Mouse (Mus musculus) forebrain, postnatal 0 days (tissue): ENCODE data around the gene Slc7a14. TPM values are rescaled to one million over a fixed set of nuclear protein-coding genes. Genes with fewer than 3 reads are reported as not detected.
A peak's percentile ranks its signal among the peaks of the same experiment; 100 is the strongest.

Experiments used
- ATAC-seq: fragments of 200-750 bp; cut with Nextera tagmentation; 2 replicates; pipeline ENCODE4 v1.8.0; 2017; ENCODE audit warnings: mild to moderate bottlenecking, moderate library complexity
- DNase-seq: peaks from one replicate; pipeline ENCODE4 v3.0.0-alpha.2; 2015
- H3K27ac ChIP-seq: fragments of 300-500 bp; sonication (generic); 2 replicates; pipeline ENCODE4 v1.5.1; 2014; ENCODE audit warnings: low read depth, mild to moderate bottlenecking, antibody characterized with exemption, low read length, moderate library complexity, mixed read lengths
- H3K27me3 ChIP-seq: fragments of 300-500 bp; sonication (generic); 2 replicates; pipeline ENCODE4 v1.6.1; 2014; ENCODE audit warnings: mild to moderate bottlenecking, low read length, mixed read lengths; ENCODE audit not compliant: insufficient read depth
- H3K36me3 ChIP-seq: fragments of 300-500 bp; sonication (generic); 2 replicates; pipeline ENCODE4 v1.6.1; 2014; ENCODE audit warnings: mild to moderate bottlenecking, moderate library complexity; ENCODE audit not compliant: insufficient read depth
- H3K4me1 ChIP-seq: fragments of 300-500 bp; sonication (generic); 2 replicates; pipeline ENCODE4 v1.6.1; 2014; ENCODE audit warnings: antibody characterized with exemption; ENCODE audit not compliant: insufficient read depth
- H3K4me2 ChIP-seq: fragments of 300-500 bp; sonication (generic); 2 replicates; pipeline ENCODE4 v1.6.1; 2014; ENCODE audit warnings: low read depth, mild to moderate bottlenecking, moderate library complexity
- H3K4me3 ChIP-seq: fragments of 300-500 bp; sonication (generic); 2 replicates; pipeline ENCODE4 v1.5.1; 2014; ENCODE audit warnings: low read depth, low read length, mixed read lengths
- H3K9ac ChIP-seq: fragments of 300-500 bp; sonication (generic); 2 replicates; pipeline ENCODE4 v1.6.1; 2014; ENCODE audit warnings: mild to moderate bottlenecking
- H3K9me3 ChIP-seq: fragments of 300-500 bp; sonication (generic); 2 replicates; pipeline ENCODE4 v1.6.1; 2016; ENCODE audit warnings: low read length
- CTCF ChIP-seq: sonication (generic); IDR thresholded peaks from 2 replicates; pipeline ENCODE4 v1.5.1; 2016; ENCODE audit warnings: antibody characterized with exemption, control low read depth, low read depth
- WGBS: fragments of 180-500 bp; shearing (Covaris S2); extraction: QIAGEN DNeasy Blood & Tissue Kit; methylation state at CpG from one replicate; pipeline ENCODE4 v1.1.7; 2014; 5-methylcytosine and 5-hydroxymethylcytosine counted together
- polyA plus RNA-seq: library from polyadenylated mRNA; unstranded; fragments of >200 nt; fragmentation: Nextera tagmentation; extraction: Ambion mirVana; gene quantifications from 2 replicates; pipeline ENCODE4 v1.2.1, GENCODE M21; 2015
- total RNA-seq: library from RNA; depleted of rRNA; stranded (reverse); fragments of >200 nt; gene quantifications from 2 replicates; pipeline ENCODE4 v1.2.3, GENCODE M21; 2014; rRNA removed

Slc7a14 gene
- total and polyA plus RNA-seq, 2 experiments from 2014 or later: 5.7 to 20.3 TPM

DNA sequence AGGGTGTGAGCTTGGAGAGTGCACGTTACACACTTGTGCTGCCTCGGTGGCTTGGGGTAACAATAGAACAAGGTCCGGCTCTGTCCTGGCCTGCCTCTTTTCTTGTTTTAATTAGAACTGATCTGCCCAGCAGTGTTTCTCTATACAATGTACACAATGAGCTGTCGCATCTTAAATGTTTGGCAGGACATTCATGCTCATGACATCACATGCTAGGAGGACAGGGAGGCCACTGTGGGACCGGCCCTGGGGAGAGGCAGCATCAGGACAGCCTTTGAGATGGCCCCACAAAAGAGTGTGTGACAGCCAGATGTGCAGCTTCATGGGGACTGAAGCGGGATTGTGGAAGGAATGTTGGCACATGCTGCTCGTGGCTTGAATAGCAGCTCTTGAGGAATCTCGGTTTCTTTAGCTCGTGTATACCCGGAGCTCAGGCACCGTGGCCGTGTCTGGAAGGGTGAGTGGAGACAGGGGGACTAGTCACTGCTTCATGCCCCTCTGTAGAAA lies 143.8 kb downstream of the Slc7a14 start:
- DNase-seq: peak; percentile 25
- 0 out of 2 replicates have a peak overlapping the region, but pooled peaks have one; percentile 6 for H3K4me2 ChIP-seq
- WGBS: 13% methylated on average over 12 of the region's 12 CpGs

DNA sequence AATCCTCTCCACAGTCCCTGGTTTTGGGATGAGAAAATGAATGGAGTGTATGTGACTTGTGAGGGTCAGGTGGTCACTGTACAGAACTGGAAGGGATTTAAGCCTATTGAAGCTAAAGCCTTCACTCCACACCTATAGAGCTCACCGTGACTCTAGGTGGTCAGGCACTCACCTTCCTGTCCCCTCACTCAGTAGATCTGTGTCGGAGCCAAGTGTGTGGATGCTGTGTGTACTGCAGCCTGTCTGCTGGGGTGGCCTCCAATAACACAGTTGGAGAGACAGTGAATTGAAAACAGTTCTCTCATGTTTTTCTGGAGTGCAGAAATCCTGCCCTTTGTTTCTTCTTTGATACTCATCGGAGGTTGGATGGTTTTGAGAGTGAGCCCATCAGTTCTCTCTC lies 144.4 kb downstream of the Slc7a14 start:
- no peaks in the 10 kb centered on the region for H3K4me1 ChIP-seq
- TF ChIP-seq CTCF: no peak
- DNase-seq (no peak), ATAC-seq (peak; percentile 50; the same call in 1 of the 2 replicates)
- H3K9me3 ChIP-seq: no peaks in the 10 kb centered on the region
- 32% methylated on average over 3 of the region's 3 CpGs for WGBS
- H3K4me3 ChIP-seq: no peak overlapping the region
- H3K4me2 ChIP-seq: 0 out of 2 replicates have a peak overlapping the region, but pooled peaks have one; percentile 6
- no peak overlapping the region for H3K9ac ChIP-seq
- no peaks in the 10 kb centered on the region for H3K27me3 ChIP-seq
- no peak overlapping the region for H3K27ac ChIP-seq
- no peaks in the 10 kb centered on the region for H3K36me3 ChIP-seq

More for the DNA sequence above, 143.8 kb downstream of the Slc7a14 start:
- Histone ChIP-seq H3K4me3 (no peak overlapping the region), H3K27me3 (no peaks in the 10 kb centered on the region), H3K4me1 (no peaks in the 10 kb centered on the region), H3K36me3 (no peaks in the 10 kb centered on the region), H3K27ac (no peak overlapping the region), H3K9me3 (no peaks in the 10 kb centered on the region), H3K9ac (no peak overlapping the region)
- no peak for TF ChIP-seq CTCF
- ATAC-seq: peak; percentile 89

DNA sequence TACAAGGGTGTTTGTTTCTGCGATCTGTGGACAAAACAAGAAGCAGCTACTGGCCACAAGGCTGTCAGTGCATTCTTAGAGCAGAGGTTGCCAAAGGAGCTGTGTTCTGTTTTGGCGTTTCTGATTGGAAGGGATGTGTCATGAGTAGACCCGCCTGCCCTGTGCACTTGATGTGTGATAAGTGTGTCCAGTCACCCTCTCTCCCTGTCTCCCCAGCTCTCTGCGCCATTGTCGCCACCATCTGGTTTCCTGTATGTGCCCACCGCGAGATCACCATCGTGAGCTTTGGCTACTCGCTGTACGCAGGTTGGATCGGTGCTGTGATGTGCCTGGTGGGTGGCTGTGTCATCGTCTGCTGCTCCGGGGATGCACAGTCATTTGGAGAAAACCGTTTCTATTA lies 147.3 kb downstream of the Slc7a14 start:
- H3K27ac ChIP-seq: no peak overlapping the region
- no peaks in the 10 kb centered on the region for H3K27me3 ChIP-seq
- 94% methylated on average over 14 of the region's 14 CpGs for WGBS
- H3K36me3 ChIP-seq: no peaks in the 10 kb centered on the region
- ATAC-seq (no peak), DNase-seq (no peak)
- H3K9ac ChIP-seq: no peak overlapping the region
- H3K4me2 ChIP-seq: no peak overlapping the region
- no peak overlapping the region for H3K4me3 ChIP-seq
- TF ChIP-seq CTCF: no peak
- no peaks in the 10 kb centered on the region for H3K4me1 ChIP-seq
- H3K9me3 ChIP-seq: no peaks in the 10 kb centered on the region

DNA sequence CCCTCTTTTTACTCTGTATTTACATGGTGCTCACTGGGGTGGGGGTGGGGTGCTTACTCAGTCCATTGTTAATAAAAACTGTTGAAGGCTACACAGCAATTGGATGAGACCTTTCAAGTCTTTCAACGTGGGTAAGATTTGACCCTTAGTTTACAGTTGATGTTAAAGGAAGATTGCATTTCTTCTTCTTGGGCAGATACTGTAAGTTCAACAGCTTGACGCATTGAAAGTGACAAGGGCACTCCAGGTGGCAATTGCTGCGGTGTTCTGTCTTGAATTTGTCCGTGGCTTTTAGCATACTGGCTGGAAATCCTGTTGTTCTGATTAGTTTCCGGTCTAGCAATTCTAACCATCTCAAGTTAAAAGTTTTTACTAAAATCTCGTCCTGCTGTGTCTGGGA lies 148.8 kb downstream of the Slc7a14 start:
- ATAC-seq: no peak
- no peak for DNase-seq
- H3K4me1 ChIP-seq: no peaks in the 10 kb centered on the region
- WGBS: 25% methylated on average over 6 of the region's 6 CpGs
- H3K4me2 ChIP-seq: no peak overlapping the region
- no peaks in the 10 kb centered on the region for H3K27me3 ChIP-seq
- no peaks in the 10 kb centered on the region for H3K9me3 ChIP-seq
- no peak overlapping the region for H3K9ac ChIP-seq
- no peaks in the 10 kb centered on the region for H3K36me3 ChIP-seq
- TF ChIP-seq CTCF: no peak
- H3K27ac ChIP-seq: no peak overlapping the region
- no peak overlapping the region for H3K4me3 ChIP-seq

DNA sequence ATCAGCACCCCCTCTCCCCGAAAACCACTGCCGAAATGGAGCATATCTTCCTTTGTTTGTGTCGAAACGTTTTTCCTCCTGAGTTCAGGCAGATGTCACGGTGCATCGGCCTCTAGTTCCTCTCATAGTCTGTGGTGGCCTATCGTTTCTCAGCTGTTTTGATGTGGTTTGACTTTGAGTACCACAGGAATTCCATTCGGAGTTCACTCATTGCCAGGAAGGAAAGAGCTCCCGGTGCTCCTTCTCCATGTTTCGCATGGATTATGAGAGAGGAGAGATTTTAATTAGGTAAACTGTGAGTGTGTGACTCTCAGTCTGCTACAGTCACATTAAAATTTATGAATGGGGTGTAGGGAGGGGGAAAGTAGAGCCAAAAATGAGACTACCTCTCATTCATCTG lies 150.1 kb downstream of the Slc7a14 start:
- ATAC-seq: no peak
- Histone ChIP-seq H3K4me3 (no peak overlapping the region), H3K27me3 (no peaks in the 10 kb centered on the region), H3K27ac (no peak overlapping the region), H3K9me3 (no peaks in the 10 kb centered on the region), H3K9ac (no peak overlapping the region), H3K36me3 (no peaks in the 10 kb centered on the region), H3K4me2 (no peak overlapping the region), H3K4me1 (no peaks in the 10 kb centered on the region)
- WGBS: 70% methylated on average over 10 of the region's 10 CpGs
- TF ChIP-seq CTCF: no peak
- DNase-seq: no peak

DNA sequence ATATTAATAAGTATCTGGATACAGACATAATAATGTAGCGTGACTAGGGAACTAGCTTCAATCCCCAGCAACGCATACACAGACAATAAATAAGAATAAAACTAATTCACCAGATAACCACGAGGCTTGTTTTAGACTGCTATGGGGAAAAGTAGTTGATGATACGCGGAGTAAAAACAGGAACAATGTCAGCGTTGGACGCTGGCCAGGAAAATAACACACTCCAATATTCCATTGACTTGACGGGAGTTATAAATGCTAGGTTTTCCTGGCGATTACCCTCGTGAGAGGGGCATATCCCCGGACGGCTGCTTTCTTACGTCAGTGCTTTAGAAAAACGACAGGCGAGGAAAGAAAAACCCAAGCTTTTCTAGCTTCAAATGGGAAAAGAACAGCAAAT lies 152.4 kb downstream of the Slc7a14 start:
- Histone ChIP-seq H3K4me3 (no peak overlapping the region), H3K9ac (no peak overlapping the region), H3K4me1 (no peaks in the 10 kb centered on the region), H3K9me3 (no peaks in the 10 kb centered on the region), H3K4me2 (no peak overlapping the region), H3K27ac (no peak overlapping the region), H3K27me3 (no peaks in the 10 kb centered on the region), H3K36me3 (no peaks in the 10 kb centered on the region)
- no peak for TF ChIP-seq CTCF
- 71% methylated on average over 15 of the region's 15 CpGs for WGBS
- DNase-seq: no peak
- no peak for ATAC-seq

DNA sequence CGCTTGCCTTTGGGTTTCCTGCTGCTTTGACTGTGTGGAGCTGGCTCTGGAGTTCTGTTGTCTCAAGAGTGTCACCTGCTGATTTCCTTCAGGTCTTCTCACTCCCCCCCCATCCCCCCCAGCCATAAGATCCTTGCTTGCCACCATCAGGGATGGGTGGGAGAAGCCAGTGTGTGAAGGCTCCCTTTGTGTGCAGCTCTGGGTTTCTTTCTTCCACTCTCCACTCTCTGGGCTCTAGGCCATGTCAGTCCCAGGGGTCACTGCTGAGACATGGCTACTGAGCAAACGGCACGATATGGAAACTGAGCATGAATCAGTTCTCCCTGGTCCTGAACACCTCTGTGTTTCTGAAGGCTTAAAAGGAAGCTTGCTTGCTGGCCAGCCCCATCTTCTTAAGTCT lies 154.1 kb downstream of the Slc7a14 start:
- Histone ChIP-seq H3K27me3 (no peaks in the 10 kb centered on the region), H3K27ac (no peak overlapping the region), H3K4me2 (no peak overlapping the region), H3K9me3 (no peaks in the 10 kb centered on the region), H3K4me3 (no peak overlapping the region), H3K36me3 (no peaks in the 10 kb centered on the region), H3K4me1 (no peaks in the 10 kb centered on the region), H3K9ac (no peak overlapping the region)
- TF ChIP-seq CTCF: no peak
- ATAC-seq (no peak), DNase-seq (no peak)
- WGBS: 46% methylated on average over 3 of the region's 3 CpGs

Other genes with a start within 250 kb of the Slc7a14 start
- 46.2 and 51.3 TPM in 2 replicates for gene Skil, start 215.3 kb downstream of the Slc7a14 start, total RNA-seq
- 17.2 and 22.7 TPM in 2 replicates for gene Skil, start 215.3 kb downstream of the Slc7a14 start, polyA plus RNA-seq
- 29.0 and 51.6 TPM in 2 replicates for gene Cldn11, start 160.5 kb downstream of the Slc7a14 start, total RNA-seq
- 44.2 and 60.9 TPM in 2 replicates for gene Cldn11, start 160.5 kb downstream of the Slc7a14 start, polyA plus RNA-seq